Mouse (Mus musculus): Measurements from ENCODE around the gene Ttc23. TPM values are rescaled to one million over a fixed set of nuclear protein-coding genes. Genes with fewer than 3 reads are reported as not detected.

Gene Ttc23
- polyA plus RNA-seq, 1 experiment from 2014 or later = 68.2 TPM

DNA sequence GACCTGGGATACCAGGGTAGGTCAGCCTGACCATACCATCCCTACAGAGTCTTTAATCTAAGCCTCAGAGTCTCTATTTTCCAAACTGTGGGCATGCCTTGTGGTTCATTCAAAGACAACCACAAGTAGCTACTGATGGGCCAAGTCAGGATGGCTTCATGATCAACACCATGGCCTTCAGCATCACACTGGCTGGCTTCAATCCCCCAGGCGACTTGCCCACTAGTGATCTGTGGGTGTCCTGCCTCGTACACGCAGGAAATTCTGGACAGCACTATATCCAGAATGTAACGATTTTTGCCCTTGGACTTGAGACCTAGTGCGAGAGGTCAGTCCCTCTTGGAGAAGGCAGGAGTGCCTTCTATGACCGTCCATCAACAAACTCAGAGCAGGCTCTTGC lies 153.3 kb downstream of the Ttc23 start:
- Histone ChIP-seq H3K36me3 (no peaks in the 10 kb centered on the region), H3K9me3 (no peaks in the 10 kb centered on the region), H3K27ac (no peak overlapping the region), H3K9ac (replicated peaks) (no peak overlapping the region), H3K4me3 (replicated peaks) (no peak overlapping the region), H3K27me3 (no peaks in the 10 kb centered on the region; the same call in 1 of the 2 replicates), H3K4me2 (no peak overlapping the region), H3K4me1 (replicated peaks) (peaks cover 23% of the 10 kb centered on the region)
- ATAC-seq (ENCODE audit: insufficient number of reproducible peaks, insufficient read depth, low FRiP score, low TSS enrichment, low read depth) = no peak
- WGBS = 89% methylated on average over 6 of the region's 6 CpGs

- no peaks in the 10 kb centered on the region for H3K9me3 ChIP-seq
- no peaks in the 10 kb centered on the region; the same call in 1 of the 2 replicates for H3K27me3 ChIP-seq
- H3K4me1 ChIP-seq (replicated peaks) = peaks cover 23% of the 10 kb centered on the region
- H3K4me3 ChIP-seq (replicated peaks) = no peak overlapping the region
- H3K27ac ChIP-seq = no peak overlapping the region
- no peaks in the 10 kb centered on the region for H3K36me3 ChIP-seq
- ATAC-seq (ENCODE audit: insufficient number of reproducible peaks, insufficient read depth, low FRiP score, low TSS enrichment, low read depth) = no peak
- 78% methylated on average over 4 of the region's 4 CpGs for WGBS
- no peak overlapping the region for H3K9ac ChIP-seq (replicated peaks)
- no peak overlapping the region for H3K4me2 ChIP-seq
These were observed 153.8 kb downstream of the Ttc23 start for GRCm38 (mm10) chr7:67801022-67801421.

DNA sequence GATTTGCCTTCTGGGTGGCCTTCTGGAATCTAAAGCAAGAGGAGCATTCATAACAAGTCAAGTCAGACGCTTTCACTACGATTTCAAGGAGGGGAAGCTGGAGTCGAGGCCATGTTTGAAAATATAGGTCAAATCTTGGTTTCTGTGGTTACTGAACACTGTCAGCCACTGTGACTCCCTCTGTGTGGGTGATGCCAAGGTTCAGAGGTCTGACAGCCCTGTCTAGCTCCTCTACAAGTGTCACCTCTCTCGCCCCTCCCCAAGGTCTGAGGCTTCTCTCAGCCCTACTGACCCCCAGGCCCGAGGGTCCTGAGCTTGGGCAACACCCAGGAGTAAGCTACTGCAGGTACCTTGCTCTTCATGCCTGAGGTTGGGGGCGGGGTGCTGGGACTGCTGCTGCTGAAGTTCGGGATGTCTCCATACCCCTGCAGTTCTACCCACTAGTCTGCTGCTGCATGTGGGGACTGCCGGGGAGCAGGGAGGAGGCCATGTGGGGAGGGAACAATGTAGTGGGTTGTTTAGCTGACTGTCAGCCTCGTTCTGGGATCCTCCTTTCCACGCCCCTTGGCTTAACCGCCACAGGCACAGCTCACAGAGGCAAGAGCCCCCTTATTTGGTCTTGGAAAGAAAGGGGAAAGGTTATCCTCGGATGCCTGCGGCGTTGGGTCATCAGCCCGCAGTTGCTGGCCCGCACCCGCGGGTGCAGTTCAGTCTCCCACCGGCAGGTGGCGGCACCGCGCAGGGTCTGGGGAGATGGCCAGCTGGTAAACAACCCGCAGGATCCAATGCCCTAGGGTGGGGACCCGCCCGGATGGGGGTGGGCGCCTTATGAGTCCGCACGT lies 156.0 kb downstream of the Ttc23 start:
- ATAC-seq (ENCODE audit: insufficient number of reproducible peaks, insufficient read depth, low FRiP score, low TSS enrichment, low read depth) = peak; percentile 75
- H3K9ac ChIP-seq (replicated peaks) = peak overlapping the region; percentile 47
- peaks cover 10% of the 10 kb centered on the region for H3K4me1 ChIP-seq (replicated peaks)
- H3K4me3 ChIP-seq (replicated peaks) = peak overlapping the region; percentile 43
- H3K27me3 ChIP-seq = no peaks in the 10 kb centered on the region; the same call in 1 of the 2 replicates
- no peaks in the 10 kb centered on the region for H3K36me3 ChIP-seq
- H3K9me3 ChIP-seq = no peaks in the 10 kb centered on the region
- H3K27ac ChIP-seq = no peak overlapping the region
- peak overlapping the region; percentile 67 for H3K4me2 ChIP-seq
- WGBS = 15% methylated on average over 28 of the region's 28 CpGs

GRCm38 (mm10) chr7:67803857-67804215 lies 156.6 kb downstream of the Ttc23 start:
- Histone ChIP-seq H3K4me1 (replicated peaks) (peaks cover 10% of the 10 kb centered on the region), H3K9ac (replicated peaks) (peak overlapping the region; percentile 47), H3K36me3 (no peaks in the 10 kb centered on the region), H3K4me3 (replicated peaks) (peak overlapping the region; percentile 43), H3K9me3 (no peaks in the 10 kb centered on the region), H3K27me3 (no peaks in the 10 kb centered on the region; the same call in 1 of the 2 replicates), H3K27ac (no peak overlapping the region), H3K4me2 (peak overlapping the region; percentile 67)
- ATAC-seq (ENCODE audit: insufficient number of reproducible peaks, insufficient read depth, low FRiP score, low TSS enrichment, low read depth) = no peak
- 9% methylated on average over 13 of the region's 13 CpGs for WGBS

Small RNA genes within 50 kb of the gene (microRNA-seq; reads per million reads assigned to microRNA genes)
- not detected for gene Gm23844

Other genes starting within 250 kb of the Ttc23 start
- 27.1 and 29.6 TPM in 2 replicates for gene Lrrc28, start 2.1 kb upstream of the Ttc23 start, polyA plus RNA-seq (2016; fragmentation: Nextera tagmentation; extraction: Ambion mirVana)
- 0.46 and 0.65 TPM in 2 replicates for gene Synm, start 112.3 kb downstream of the Ttc23 start, polyA plus RNA-seq (2016; fragmentation: Nextera tagmentation; extraction: Ambion mirVana)

Measured in limb, embryonic 12.5 days (tissue).